Mouse (Mus musculus) B cell, adult 2 months (primary cell): ENCODE measurements around the gene Cyp2f2.

Source experiments
- DNase-seq, 2 experiments: peaks; one replicate each; pipeline ENCODE4 v3.0.0; 2022

Cyp2f2 gene

GRCm38 (mm10) chr7:27119676-27120075 lies at the start of gene Cyp2f2:
Gene Cyp2f2 (plus strand): TSS chr7:27119909.
- no peak for DNase-seq

- no peak for DNase-seq
Observed at GRCm38 (mm10) chr7:27078641-27079040, 41.1 kb upstream of the Cyp2f2 start.

- DNase-seq = no peak
Observed at GRCm38 (mm10) chr7:27081625-27082024, 38.1 kb upstream of the Cyp2f2 start.

GRCm38 (mm10) chr7:27091039-27091438 lies 28.7 kb upstream of the Cyp2f2 start:
- DNase-seq = no peak

GRCm38 (mm10) chr7:27092038-27092703 lies 27.5 kb upstream of the Cyp2f2 start:
- DNase-seq = no peak

GRCm38 (mm10) chr7:27092882-27093281 lies 26.8 kb upstream of the Cyp2f2 start:
- no peak for DNase-seq

- no peak for DNase-seq
Observed at GRCm38 (mm10) chr7:27104882-27105281, 14.8 kb upstream of the Cyp2f2 start.

GRCm38 (mm10) chr7:27110327-27110726 lies 9.4 kb upstream of the Cyp2f2 start:
- no peak for DNase-seq

GRCm38 (mm10) chr7:27111038-27111437 lies 8.7 kb upstream of the Cyp2f2 start:
- DNase-seq = no peak

GRCm38 (mm10) chr7:27111987-27112386 lies 7.7 kb upstream of the Cyp2f2 start:
- no peak for DNase-seq

GRCm38 (mm10) chr7:27118033-27118511 lies 1.6 kb upstream of the Cyp2f2 start:
- no peak for DNase-seq

- DNase-seq = no peak
Observed at GRCm38 (mm10) chr7:27124305-27124832, 4.7 kb downstream of the Cyp2f2 start.

GRCm38 (mm10) chr7:27124969-27125368 lies 5.3 kb downstream of the Cyp2f2 start:
- no peak for DNase-seq

- DNase-seq = peak; percentile 11 to 24
Observed at GRCm38 (mm10) chr7:27128162-27128561, 8.5 kb downstream of the Cyp2f2 start.

- DNase-seq = no peak
Observed at GRCm38 (mm10) chr7:27128946-27129345, 9.2 kb downstream of the Cyp2f2 start.

GRCm38 (mm10) chr7:27129811-27130210 lies 10.1 kb downstream of the Cyp2f2 start:
- no peak for DNase-seq

- DNase-seq = no peak
Observed at GRCm38 (mm10) chr7:27130521-27131370, 11.0 kb downstream of the Cyp2f2 start.

GRCm38 (mm10) chr7:27131387-27131786 lies 11.7 kb downstream of the Cyp2f2 start:
- DNase-seq = peak in 1 of 2 experiments; percentile 18

- DNase-seq = peak; percentile 53 to 61
Observed at GRCm38 (mm10) chr7:27132588-27132987, 12.9 kb downstream of the Cyp2f2 start.

- no peak for DNase-seq
Observed at GRCm38 (mm10) chr7:27133156-27133555, 13.4 kb downstream of the Cyp2f2 start.

GRCm38 (mm10) chr7:27133757-27134156 lies 14.0 kb downstream of the Cyp2f2 start:
- DNase-seq = no peak

- DNase-seq = no peak
Observed at GRCm38 (mm10) chr7:27136410-27136996, 16.8 kb downstream of the Cyp2f2 start.

GRCm38 (mm10) chr7:27153205-27153764 lies 33.6 kb downstream of the Cyp2f2 start, which contains the start of gene Cyp2t4:
Gene Cyp2t4 (plus strand): TSS chr7:27153714.
- DNase-seq = no peak
